Mouse (Mus musculus) kidney, embryonic 16.5 days (tissue): ENCODE data around the gene Plin5. TPM values are rescaled to one million over a fixed set of nuclear protein-coding genes. Genes with fewer than 3 reads are reported as not detected.
A peak's percentile ranks its signal among the peaks of the same experiment; 100 is the strongest.
"Not testable (repeated sequence)": the region's sequence is repeated elsewhere in the genome, so short reads cannot be mapped to it uniquely, and the experiment has no call there.

Experiments used
- ATAC-seq: fragments of 200-750 bp; cut with Nextera tagmentation; 2 replicates; pipeline ENCODE4 v1.8.0; 2017; ENCODE audit warnings: moderate TSS enrichment; ENCODE audit not compliant: low FRiP score, low TSS enrichment
- H3K27ac ChIP-seq: fragments of 300-500 bp; sonication (generic); 2 replicates; pipeline ENCODE4 v1.5.1; 2014; ENCODE audit warnings: low read length
- H3K27me3 ChIP-seq: fragments of 300-500 bp; sonication (generic); 2 replicates; pipeline ENCODE4 v1.6.1; 2014; ENCODE audit warnings: low read length, control low read depth, mixed read lengths; ENCODE audit not compliant: insufficient read depth
- H3K36me3 ChIP-seq: fragments of 300-500 bp; sonication (generic); 2 replicates; pipeline ENCODE4 v1.6.1; 2014; ENCODE audit warnings: low read length, control low read depth, mixed read lengths; ENCODE audit not compliant: insufficient read depth
- H3K4me1 ChIP-seq: fragments of 300-500 bp; sonication (generic); 2 replicates; pipeline ENCODE4 v1.6.1; 2014; ENCODE audit warnings: low read length, control low read depth, mixed read lengths; ENCODE audit not compliant: insufficient read depth
- H3K4me2 ChIP-seq: fragments of 300-500 bp; sonication (generic); replicated peaks from 2 replicates; pipeline ENCODE4 v1.6.1; 2014; ENCODE audit warnings: low read depth, low read length
- H3K4me3 ChIP-seq: fragments of 300-500 bp; sonication (generic); 2 replicates; pipeline ENCODE4 v1.5.1; 2014; ENCODE audit warnings: mild to moderate bottlenecking, low read length
- H3K9ac ChIP-seq: fragments of 300-500 bp; sonication (generic); replicated peaks from 2 replicates; pipeline ENCODE4 v1.6.1; 2014; ENCODE audit warnings: low read length
- H3K9me3 ChIP-seq: fragments of 300-500 bp; sonication (generic); 2 replicates; pipeline ENCODE4 v1.6.1; 2016; ENCODE audit warnings: low read length, control low read depth
- WGBS: fragments of 180-500 bp; shearing (Covaris S2); extraction: QIAGEN DNeasy Blood & Tissue Kit; methylation state at CpG from one replicate; pipeline ENCODE4 v1.1.7; 2014; 5-methylcytosine and 5-hydroxymethylcytosine counted together
- polyA plus RNA-seq: library from polyadenylated mRNA; unstranded; fragments of >200 nt; fragmentation: Nextera tagmentation; extraction: Ambion mirVana; gene quantifications from 2 replicates; pipeline ENCODE4 v1.2.1, GENCODE M21; 2015

Plin5 gene
- polyA plus RNA-seq, 1 experiment from 2014 or later = 2.6 TPM

- Histone ChIP-seq H3K4me1 (no peaks in the 10 kb centered on the region), H3K36me3 (no peaks in the 10 kb centered on the region), H3K9ac (no peak overlapping the region), H3K4me2 (no peak overlapping the region), H3K4me3 (no peak overlapping the region), H3K9me3 (no peaks in the 10 kb centered on the region), H3K27ac (no peak overlapping the region), H3K27me3 (no peaks in the 10 kb centered on the region)
- 72% methylated on average over 4 of the region's 4 CpGs for WGBS
- ATAC-seq = no peak
Observed at GRCm38 (mm10) chr17:56110571-56110970, 6.8 kb downstream of the Plin5 start.

- ATAC-seq = 0 out of 2 replicates have a peak, but pooled peaks have one; percentile 35
- Histone ChIP-seq H3K27ac (no peak within 1 kb of the TSS), H3K4me1 (no peaks in the 10 kb centered on the region), H3K4me3 (no peak within 1 kb of the TSS), H3K4me2 (no peak within 1 kb of the TSS), H3K27me3 (no peaks in the 10 kb centered on the region), H3K36me3 (no peaks in the 10 kb centered on the region), H3K9me3 (no peaks in the 10 kb centered on the region), H3K9ac (no peak within 1 kb of the TSS)
- WGBS = 56% methylated on average over 10 of the region's 10 CpGs
Observed at GRCm38 (mm10) chr17:56109219-56110051, 8.0 kb downstream of the Plin5 start, which contains the start of gene Plin4. Gene Plin4, minus strand, starts transcription at chr17:56109803.

- Histone ChIP-seq H3K27ac (no peak overlapping the region), H3K4me3 (no peak overlapping the region), H3K9me3 (no peaks in the 10 kb centered on the region), H3K9ac (no peak overlapping the region), H3K4me1 (no peaks in the 10 kb centered on the region), H3K27me3 (no peaks in the 10 kb centered on the region), H3K4me2 (no peak overlapping the region), H3K36me3 (no peaks in the 10 kb centered on the region)
- 0 out of 2 replicates have a peak, but pooled peaks have one; percentile 9 for ATAC-seq
- WGBS = 85% methylated on average over 6 of the region's 6 CpGs
Observed at GRCm38 (mm10) chr17:56108334-56109044, 8.9 kb downstream of the Plin5 start.

- Histone ChIP-seq H3K27me3 (no peaks in the 10 kb centered on the region), H3K36me3 (0 out of 2 replicates have a peak, but pooled peaks cover 7% of the 10 kb centered on the region), H3K4me3 (no peak overlapping the region), H3K9ac (no peak overlapping the region), H3K4me1 (no peaks in the 10 kb centered on the region), H3K9me3 (no peaks in the 10 kb centered on the region), H3K4me2 (no peak overlapping the region), H3K27ac (no peak overlapping the region)
- no peak for ATAC-seq
- WGBS = 68% methylated on average over 2 of the region's 2 CpGs
Observed at GRCm38 (mm10) chr17:56107736-56108135, 9.7 kb downstream of the Plin5 start.

GRCm38 (mm10) chr17:56106981-56107380, 10.4 kb downstream of the Plin5 start:
- H3K4me1 ChIP-seq = no peaks in the 10 kb centered on the region
- 64% methylated on average over 4 of the region's 4 CpGs for WGBS

GRCm38 (mm10) chr17:56106436-56106835, 11.0 kb downstream of the Plin5 start:
- peaks cover 19% of the 10 kb centered on the region for H3K36me3 ChIP-seq
- not testable (repeated sequence) for H3K4me2 ChIP-seq, H3K4me1 ChIP-seq, H3K9me3 ChIP-seq, H3K9ac ChIP-seq, H3K27me3 ChIP-seq, ATAC-seq, H3K4me3 ChIP-seq, H3K27ac ChIP-seq
- WGBS = 96% methylated on average over 4 of the region's 4 CpGs

More at GRCm38 (mm10) chr17:56106981-56107380, 10.4 kb downstream of the Plin5 start:
- Histone ChIP-seq H3K27ac (no peak overlapping the region), H3K4me3 (no peak overlapping the region), H3K27me3 (no peaks in the 10 kb centered on the region), H3K9ac (no peak overlapping the region), H3K4me2 (no peak overlapping the region), H3K36me3 (peaks cover 13% of the 10 kb centered on the region), H3K9me3 (no peaks in the 10 kb centered on the region)
- ATAC-seq = no peak

- H3K27me3 ChIP-seq, H3K4me1 ChIP-seq, H3K4me2 ChIP-seq, ATAC-seq, H3K4me3 ChIP-seq, H3K9ac ChIP-seq, H3K9me3 ChIP-seq, H3K27ac ChIP-seq: not testable (repeated sequence)
- WGBS = 88% methylated on average over 2 of the region's 5 CpGs
- peaks cover 32% of the 10 kb centered on the region for H3K36me3 ChIP-seq
Observed at GRCm38 (mm10) chr17:56104821-56105220, 12.6 kb downstream of the Plin5 start.

GRCm38 (mm10) chr17:56103465-56104285, 13.7 kb downstream of the Plin5 start:
- Histone ChIP-seq H3K4me2 (no peak overlapping the region), H3K36me3 (peaks cover 43% of the 10 kb centered on the region), H3K27me3 (no peaks in the 10 kb centered on the region), H3K4me1 (no peaks in the 10 kb centered on the region), H3K9ac (no peak overlapping the region), H3K9me3 (no peaks in the 10 kb centered on the region), H3K4me3 (no peak overlapping the region), H3K27ac (no peak overlapping the region)
- WGBS = 95% methylated on average over 8 of the region's 8 CpGs
- ATAC-seq = no peak

GRCm38 (mm10) chr17:56102927-56103326, 14.5 kb downstream of the Plin5 start:
- ATAC-seq = no peak

More at GRCm38 (mm10) chr17:56102927-56103326, 14.5 kb downstream of the Plin5 start:
- Histone ChIP-seq H3K4me1 (no peaks in the 10 kb centered on the region), H3K36me3 (peaks cover 51% of the 10 kb centered on the region), H3K9ac (no peak overlapping the region), H3K27me3 (no peaks in the 10 kb centered on the region), H3K27ac (no peak overlapping the region), H3K4me3 (no peak overlapping the region), H3K9me3 (no peaks in the 10 kb centered on the region), H3K4me2 (no peak overlapping the region)
- WGBS = 92% methylated on average over 9 of the region's 9 CpGs
